Mouse (Mus musculus): ENCODE results near the gene Atp5s.

Atp5s gene

GRCm38 (mm10) chr12:69724711-69725460 is at the start of gene Atp5s, which contains the start of gene L2hgdh:
Gene Atp5s (plus strand): TSS chr12:69724950.
Gene L2hgdh (minus strand): TSS chr12:69724873.
- DNase-seq (ENCODE audit: low spot score in 2 of 2), result peak; percentile 97 to 98

DNA sequence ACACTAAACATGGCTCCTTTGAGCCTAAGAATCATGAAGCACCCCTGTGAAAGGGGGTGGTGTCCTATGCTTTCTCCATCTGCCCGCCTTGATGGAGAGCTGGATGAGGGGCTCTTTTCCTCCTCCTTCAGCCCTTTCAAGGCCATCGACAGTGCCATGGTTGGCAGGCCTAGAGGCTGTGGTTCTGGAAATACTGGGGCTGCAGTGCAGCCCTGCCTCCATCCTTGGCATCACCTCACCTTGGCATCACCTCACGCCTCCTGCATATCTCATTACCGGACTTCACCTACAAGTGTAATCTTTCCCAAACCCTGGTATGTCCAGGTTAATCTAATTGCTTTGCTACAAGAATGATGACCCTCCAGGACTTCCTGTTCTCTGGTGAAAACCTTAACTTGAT is 48.6 kb upstream of the Atp5s start:
- no peak for DNase-seq (ENCODE audit: low spot score in 2 of 2)

DNA sequence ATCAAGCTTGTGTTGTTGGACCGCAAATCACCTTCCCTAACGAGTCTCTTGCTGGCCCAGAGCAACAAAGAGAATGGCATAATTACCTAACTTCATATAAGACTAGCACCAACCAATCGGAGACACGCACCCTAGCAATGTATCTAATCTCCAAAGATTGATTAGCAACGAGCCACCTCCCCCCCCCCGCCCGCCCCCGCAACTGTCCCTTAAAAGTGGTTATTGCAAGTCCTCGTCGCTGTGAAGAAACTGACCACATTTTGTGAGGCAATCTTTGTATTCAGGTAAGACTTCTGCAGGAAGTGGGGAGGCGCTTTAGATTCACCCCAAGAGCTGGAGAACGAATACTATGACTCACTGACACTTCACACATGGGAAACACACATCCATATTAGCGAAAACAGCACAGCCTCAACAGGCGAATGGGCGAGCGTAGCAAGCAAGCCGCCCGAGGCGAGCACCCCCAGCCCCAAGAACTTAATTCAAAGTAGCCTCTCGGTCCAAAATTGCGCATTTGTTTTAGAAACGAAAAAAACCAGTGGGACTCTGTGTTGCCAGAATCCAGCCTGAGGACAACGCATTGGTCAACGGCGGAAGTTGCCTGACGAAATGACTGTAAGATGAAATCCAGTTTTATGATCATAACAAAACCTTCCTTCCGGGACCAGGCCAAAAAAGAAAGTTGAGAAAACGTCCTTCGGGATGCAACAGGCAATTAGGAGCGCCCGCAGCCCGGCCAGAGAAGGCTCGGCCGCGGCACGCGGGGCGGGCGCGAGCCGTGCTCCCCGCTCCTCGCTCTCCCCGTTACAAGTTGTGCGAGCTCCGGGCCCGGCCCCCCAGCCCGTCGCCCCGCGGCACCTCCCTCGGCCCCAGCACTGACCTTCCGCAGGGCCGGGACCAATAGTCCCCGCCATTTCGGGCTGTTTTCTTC is 43.9 kb upstream of the Atp5s start:
- DNase-seq (ENCODE audit: low spot score in 2 of 2), result peak; percentile 44 to 77

DNA sequence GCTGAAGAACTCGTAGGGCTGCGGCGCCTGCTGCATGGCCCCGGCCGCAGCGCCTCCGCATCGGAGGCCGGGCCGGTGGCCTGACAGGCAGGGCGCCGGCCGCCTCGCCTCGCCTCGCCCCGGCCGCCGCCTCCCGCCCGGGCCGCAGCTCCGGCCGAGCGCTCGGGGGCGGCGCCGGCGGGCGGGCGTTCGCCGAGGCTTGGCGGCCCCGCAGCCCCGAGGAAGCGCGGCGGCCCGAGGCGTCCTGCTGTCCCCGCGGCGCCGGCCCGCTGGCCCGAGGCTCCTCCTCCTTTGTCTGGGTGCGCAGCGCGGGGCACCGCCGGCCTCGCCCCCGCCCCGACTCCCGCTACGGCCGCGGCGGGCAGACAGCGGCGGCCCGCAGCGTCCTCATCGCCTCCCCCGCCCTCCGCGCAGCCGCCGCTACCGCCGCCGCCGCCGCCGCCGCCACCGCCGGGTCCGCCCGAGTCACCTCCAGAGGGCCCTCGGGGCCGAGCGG is 43.1 kb upstream of the Atp5s start, which contains the start of gene Sos2:
Gene Sos2, minus strand, starts transcription at position 287 of the 496 bp plus-strand sequence.
- DNase-seq (ENCODE audit: low spot score in 2 of 2), result peak; percentile 68 to 84

- DNase-seq (ENCODE audit: low spot score in 2 of 2), result peak; percentile 86 to 93
Observed at GRCm38 (mm10) chr12:69682065-69682787, 42.5 kb upstream of the Atp5s start.

DNA sequence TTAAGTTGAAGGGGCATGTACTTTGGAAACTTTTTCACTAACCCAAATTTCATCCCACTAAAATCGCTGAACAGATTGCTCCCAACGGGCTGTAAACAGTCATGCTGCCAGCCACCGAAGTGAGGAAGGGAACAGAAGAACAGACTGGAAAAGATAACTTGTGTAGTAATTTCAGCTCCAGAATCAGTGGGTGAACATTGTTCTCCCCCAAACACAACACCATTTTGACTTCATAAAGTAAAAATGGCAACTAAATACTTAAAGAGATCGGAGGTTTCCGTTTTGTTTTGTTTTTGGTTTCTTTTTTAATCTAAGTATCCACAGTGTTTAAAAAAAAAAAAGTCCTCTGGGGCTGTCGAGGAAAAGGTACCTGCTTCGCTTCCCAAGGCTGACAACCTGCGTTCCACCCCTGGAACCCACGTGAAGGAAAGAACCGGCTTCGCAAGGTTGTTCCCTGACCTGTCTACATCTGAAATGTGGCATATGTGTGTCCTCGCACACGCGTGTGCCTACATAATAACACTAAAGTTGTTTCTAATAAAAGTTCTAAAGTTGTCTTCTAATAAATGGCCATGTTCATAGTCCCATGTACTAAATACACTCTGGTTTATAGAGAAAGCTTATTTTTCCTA is 41.8 kb upstream of the Atp5s start:
- DNase-seq (ENCODE audit: low spot score in 2 of 2), result no peak

DNA sequence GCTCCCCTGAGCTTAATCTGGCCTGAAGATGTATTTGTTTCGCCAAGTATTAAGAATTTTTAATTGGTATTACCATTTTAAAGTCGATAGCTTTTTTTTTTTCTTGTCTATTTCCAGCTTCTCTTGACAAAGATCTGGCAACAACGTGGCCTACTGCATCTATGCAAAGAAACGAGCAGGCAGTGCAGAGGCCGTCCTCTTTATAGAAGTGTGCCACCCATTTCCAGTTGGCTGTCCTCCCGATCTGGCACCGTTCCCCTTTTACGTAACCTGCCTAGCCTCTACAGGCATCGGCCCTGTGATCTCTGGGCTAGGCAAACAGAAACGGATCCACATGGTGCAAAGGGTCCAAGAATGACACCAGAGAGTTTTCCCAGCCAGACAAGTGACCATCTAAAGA is 41.2 kb upstream of the Atp5s start:
- DNase-seq (ENCODE audit: low spot score in 2 of 2), result peak; percentile 78 to 81

- no peak for DNase-seq (ENCODE audit: low spot score in 2 of 2)
Observed at GRCm38 (mm10) chr12:69688368-69688767, 36.4 kb upstream of the Atp5s start.

DNA sequence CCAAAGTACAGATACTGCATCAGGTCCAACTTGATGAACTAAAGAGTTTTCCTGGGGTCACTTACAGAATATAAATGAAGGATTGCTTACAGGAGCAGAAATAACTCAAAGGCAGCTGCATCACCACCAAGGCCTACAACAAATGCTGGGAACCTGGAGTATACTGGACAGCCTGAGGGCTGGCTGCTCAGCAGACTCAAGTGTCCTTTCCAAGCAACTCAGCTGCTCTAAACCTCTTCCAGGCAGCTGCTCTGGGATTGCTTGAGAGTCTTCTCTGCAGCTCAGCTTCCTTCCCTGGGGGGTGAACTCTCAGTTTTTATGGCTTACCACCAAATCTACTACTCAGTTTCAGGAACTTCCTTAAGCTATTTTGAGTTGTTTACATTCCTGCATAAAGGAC is 35.7 kb upstream of the Atp5s start:
- no peak for DNase-seq (ENCODE audit: low spot score in 2 of 2)

DNA sequence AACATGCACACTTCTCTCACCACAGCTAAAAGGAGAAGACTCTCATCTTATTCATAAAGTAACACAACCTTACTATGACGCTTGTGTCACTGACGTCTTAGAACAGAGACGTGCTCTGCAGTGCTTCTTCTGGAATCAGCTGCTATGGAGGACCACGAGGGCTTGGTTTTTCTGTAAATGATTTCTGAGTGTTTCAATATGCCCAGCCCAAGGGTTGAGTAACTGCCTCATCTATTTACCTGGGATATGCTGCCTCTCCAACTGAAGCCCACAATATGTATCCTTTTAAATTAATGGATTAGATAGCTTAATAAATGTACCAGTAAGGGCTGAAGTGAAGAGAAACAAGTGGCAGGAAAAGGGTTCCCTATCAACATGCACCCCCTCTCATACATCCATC is 34.0 kb upstream of the Atp5s start:
- no peak for DNase-seq (ENCODE audit: low spot score in 2 of 2)

GRCm38 (mm10) chr12:69693471-69693870 is 31.3 kb upstream of the Atp5s start:
- DNase-seq (ENCODE audit: low spot score in 2 of 2), result no peak

DNA sequence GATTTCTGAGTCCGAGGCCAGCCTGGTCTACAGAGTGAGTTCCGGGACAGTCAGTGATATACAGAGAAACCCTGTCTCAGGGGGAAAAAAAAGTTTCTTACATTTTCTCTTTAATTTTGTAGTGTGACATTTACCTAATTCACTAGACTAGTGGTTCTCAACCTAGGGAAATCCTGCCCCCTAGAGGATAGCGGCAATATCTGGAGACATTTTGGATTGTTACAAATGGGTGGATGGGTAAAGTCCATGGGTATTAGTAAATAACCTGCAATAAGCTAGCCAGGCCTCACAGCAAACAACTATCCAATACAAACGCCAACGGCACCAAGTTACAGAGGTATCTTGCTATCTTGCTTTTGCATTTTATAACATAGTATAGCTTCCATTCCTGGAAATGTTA is 28.0 kb upstream of the Atp5s start:
- peak; percentile 58 to 70 for DNase-seq (ENCODE audit: low spot score in 2 of 2)

DNA sequence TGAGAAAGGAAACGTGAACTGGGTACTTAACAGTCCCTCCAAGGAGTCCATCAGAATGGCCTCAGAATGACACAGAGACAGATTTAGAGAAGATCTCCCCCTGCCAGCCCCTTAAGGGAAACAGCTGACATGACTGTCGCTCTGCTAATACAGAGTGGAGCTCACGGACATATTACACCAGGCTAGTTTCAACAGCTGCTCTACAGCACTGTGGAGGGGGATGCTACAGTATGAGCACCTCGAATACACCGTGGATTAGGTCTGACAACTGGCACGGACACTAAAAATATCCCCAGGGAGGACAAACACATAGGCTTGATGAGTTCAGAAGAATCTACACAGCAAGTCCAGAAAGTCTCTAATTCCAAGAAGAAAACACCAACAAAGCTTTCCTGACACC is 26.4 kb upstream of the Atp5s start:
- DNase-seq (ENCODE audit: low spot score in 2 of 2), result no peak

- DNase-seq (ENCODE audit: low spot score in 2 of 2), result no peak
Observed at GRCm38 (mm10) chr12:69704799-69705458, 19.8 kb upstream of the Atp5s start.

DNA sequence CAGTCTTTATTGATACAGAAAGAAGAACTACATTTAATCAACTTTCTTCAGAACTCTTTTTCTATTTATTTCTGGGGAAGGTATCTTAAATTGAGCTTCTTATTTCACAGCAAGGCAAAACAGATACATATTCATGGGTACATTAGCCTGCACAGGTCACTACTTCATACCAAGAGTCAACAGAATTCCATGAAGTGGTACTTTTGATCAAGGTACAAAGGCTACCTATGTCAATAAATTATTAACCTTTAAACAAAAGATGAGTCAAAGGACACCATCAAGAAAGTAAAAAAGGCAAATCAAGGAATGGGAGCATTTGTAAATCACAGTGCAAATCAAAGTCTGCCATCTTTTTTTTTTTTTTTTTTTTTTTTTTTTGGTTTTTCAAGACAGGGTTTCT is 11.1 kb upstream of the Atp5s start:
- no peak for DNase-seq (ENCODE audit: low spot score in 2 of 2)

DNA sequence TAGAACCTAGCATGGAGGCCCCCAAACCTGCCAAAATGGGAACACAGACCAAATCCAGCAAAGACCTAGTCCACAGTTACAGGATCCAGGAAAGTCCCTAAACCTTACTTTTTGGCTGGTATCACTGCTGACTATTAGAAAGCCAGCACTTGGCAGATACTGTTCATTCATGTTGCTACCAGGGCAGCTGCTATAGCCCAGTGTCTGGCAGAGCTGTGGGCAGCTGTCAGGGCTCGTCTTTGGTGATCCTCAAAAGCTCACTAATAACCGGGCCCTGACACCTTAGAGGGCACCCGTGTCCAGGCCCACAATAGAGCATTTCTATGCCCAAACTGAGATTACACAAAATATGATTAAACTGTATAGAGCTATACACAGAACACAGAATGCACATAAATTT is 1.9 kb upstream of the Atp5s start:
- no peak for DNase-seq (ENCODE audit: low spot score in 2 of 2)

- no peak for DNase-seq (ENCODE audit: low spot score in 2 of 2)
Observed at GRCm38 (mm10) chr12:69723376-69723775, 1.4 kb upstream of the Atp5s start.

- DNase-seq (ENCODE audit: low spot score in 2 of 2), result no peak
Observed at GRCm38 (mm10) chr12:69724018-69724710, 586 bp upstream of the Atp5s start.

DNA sequence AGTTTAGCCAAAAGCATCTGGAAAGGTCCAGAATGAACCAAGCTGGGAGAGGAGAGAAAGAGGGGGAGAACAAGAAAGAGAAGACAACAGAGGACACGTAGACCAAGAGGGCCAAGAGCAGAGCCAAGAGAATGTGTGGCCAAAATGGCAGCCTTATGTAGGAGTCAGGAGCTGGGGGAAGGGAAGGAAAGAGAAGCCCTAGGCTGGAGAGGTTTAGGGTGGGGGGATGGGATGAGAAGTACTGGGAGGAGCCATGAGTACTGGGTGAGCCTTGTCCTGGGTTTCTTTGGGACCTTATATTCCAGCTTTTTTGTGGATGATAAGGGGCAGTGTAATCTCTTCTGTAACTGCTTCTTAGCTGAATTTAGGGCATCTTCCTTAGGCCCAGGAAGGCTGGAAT is 4.5 kb downstream of the Atp5s start:
- no peak for DNase-seq (ENCODE audit: low spot score in 2 of 2)

DNA sequence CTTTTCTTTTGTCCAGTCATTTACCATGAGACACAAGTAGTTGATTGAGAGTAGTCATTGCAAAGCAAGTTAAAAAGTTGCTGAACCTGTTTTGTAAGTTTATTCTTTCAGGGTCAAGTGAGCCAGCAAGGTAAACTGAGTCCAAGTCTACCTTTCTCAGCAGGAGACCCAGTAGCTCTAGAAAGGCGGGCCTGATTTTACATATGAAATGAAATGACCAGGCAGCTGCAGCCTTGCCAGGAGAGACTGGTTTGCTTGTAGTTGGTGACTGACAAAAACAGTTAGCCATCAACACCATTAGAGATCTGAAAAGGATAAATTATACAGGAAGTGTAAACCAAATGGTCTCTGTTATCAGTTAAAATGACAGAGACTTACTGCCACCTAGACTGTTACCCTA is 5.6 kb downstream of the Atp5s start:
- no peak for DNase-seq (ENCODE audit: low spot score in 2 of 2)

Measured in spleen, postnatal 4 days (tissue).